Mouse (Mus musculus) adrenal gland, adult 8-10 months (tissue): ENCODE measurements around the gene Brd7. TPM values are rescaled to one million over a fixed set of nuclear protein-coding genes. Genes with fewer than 3 reads are reported as not detected.

ENCODE experiments used
- DNase-seq: peaks from one replicate; pipeline ENCODE4 v3.0.0; 2022
- total RNA-seq, 4 experiments: library from RNA; stranded (reverse); gene quantifications; 2 replicates each; pipeline ENCODE4 v1.2.4; 2022

The Brd7 gene
- total RNA-seq, result 10 to 100 TPM; 58.0 to 82.4 (median 64.5) TPM

- DNase-seq, result peak; percentile 55
These were observed at the start of gene Brd7 for GRCm38 (mm10) chr8:88361708-88362428. Gene Brd7, minus strand, starts transcription at chr8:88362194.

DNA sequence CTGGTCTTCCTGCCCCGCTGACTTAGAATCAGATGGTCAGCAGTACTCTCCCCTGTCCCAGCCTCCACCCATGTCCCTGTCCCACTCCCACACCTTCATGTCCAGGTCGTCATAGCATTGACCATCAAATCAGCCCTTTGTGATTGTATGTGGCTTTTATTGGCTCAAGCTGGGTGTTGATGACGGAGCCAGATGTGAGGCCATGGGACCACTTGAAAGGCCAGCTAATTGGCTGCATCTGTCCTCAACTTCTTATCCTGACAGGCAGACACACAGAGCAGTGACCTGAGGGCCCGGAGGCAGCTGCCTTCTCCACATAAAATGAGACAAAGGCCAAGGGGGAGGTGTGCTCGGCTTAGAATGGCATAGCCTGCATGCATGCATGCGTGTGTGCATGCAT, 49.5 kb upstream of the Brd7 start:
- DNase-seq, result no peak

DNA sequence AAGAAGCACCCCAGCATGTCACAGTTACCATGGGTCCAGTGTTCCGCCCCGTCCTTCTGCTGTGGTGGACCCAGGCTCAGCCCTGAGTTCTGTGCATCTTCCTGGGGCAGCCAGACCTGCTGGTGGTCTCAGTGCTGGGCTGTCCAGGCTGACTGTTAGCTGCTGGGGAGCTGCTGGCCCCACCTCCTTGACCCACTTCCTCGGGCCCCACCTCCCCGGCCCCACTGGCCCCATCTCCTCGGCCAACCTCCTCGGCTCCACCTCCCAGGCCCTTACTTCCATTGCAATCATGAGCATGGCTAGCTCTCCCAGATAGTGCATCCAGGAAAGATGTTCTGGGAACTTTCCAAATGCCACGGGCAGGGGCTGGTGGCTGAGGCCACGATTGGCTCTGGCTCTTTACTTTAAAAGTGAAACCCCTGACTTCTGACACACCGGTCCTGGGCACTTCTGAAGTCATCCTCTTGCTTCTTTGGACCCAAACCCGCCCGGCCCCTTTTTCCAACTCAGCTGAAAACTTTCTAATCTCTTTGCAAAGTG, 47.5 kb upstream of the Brd7 start:
- DNase-seq, result peak; percentile 32

- no peak for DNase-seq
These were observed 45.7 kb upstream of the Brd7 start for GRCm38 (mm10) chr8:88407716-88408115.

DNA sequence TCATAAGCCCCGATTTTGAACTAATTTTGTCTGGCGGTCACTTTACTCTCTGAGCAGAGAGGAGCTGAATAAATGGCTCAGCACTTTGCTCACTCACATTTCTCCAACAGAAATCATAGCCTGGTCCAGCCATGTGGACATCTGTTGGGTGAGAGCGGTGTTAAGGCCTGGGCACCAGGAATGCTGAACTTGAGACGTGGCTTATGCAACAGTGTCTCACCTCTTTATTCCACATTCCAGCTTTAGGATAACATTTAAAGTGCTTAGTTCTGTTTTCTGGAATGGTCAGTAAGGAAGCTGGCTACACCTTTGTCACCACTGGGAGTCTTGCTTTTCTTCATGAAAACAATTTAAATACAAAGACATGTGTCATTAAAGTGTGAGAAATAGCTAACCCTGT, 36.1 kb upstream of the Brd7 start:
- DNase-seq, result no peak

- DNase-seq, result no peak
These were observed 31.3 kb upstream of the Brd7 start for GRCm38 (mm10) chr8:88393298-88393697.

- DNase-seq, result no peak
These were observed 28.8 kb upstream of the Brd7 start for GRCm38 (mm10) chr8:88390749-88391148.

GRCm38 (mm10) chr8:88388691-88389239, 26.8 kb upstream of the Brd7 start:
- DNase-seq, result no peak

GRCm38 (mm10) chr8:88387874-88388273, 25.9 kb upstream of the Brd7 start:
- DNase-seq, result no peak

DNA sequence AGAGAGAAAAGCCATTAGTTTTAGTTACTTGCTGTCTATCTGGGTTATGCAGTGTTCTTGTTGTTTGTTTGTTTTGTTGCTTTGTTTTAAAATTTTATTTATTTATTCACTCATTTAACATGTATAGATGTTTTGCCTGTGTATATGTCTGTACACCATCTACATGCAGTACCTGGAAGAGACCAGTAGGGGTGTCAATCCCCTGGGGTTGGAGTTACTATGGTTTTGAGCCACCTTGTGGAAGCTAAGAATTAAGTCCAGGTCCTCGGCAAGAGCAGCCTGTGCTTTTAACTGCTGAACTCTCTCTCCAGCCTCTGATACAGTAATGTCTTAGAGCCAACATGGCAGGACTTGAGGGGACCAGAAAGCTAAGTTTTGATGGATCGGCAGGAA, 21.2 kb upstream of the Brd7 start:
- DNase-seq, result no peak

DNA sequence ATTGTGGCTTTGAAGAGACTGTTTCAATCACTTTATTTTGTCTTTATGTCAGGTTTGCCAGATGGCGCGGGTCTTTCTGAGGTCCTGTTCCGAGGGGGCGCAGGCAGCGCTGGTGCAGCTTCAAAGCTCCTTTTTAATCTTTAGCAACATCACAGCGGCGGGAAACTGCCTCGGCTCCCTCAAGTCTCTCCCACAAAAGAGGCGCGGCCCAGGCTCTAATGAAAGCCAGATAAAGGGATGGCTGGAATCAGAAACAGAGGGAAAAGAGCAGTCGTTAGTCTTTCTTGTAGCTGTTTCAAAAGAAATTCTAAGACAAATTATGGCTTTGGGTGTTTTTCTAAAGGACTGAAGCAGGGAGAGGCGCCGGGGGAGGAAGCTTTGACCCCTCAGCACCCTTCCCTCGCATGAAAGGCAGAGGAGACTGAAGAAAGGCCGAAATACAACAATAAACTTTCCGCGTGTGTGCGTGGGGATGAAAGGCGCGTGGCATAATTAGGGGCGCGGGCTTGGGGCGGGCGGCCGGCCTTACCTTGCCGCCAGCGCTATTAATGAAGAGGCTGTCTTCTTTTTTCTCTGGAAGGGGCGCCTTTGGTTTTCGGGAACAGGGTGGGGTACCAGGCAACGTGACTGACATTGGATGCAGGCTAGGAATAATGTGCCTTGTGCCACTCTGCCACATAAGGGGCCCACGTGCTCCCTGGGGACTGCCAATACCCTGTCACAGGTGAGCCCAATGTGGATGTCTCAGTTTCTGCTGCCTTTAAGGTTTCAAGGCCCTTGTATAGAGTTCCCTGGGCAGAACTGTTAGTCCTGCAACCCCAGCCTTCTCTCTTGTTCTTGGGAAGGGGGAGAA, 20.5 kb upstream of the Brd7 start:
- DNase-seq, result no peak

GRCm38 (mm10) chr8:88380497-88380896, 18.5 kb upstream of the Brd7 start:
- no peak for DNase-seq

DNA sequence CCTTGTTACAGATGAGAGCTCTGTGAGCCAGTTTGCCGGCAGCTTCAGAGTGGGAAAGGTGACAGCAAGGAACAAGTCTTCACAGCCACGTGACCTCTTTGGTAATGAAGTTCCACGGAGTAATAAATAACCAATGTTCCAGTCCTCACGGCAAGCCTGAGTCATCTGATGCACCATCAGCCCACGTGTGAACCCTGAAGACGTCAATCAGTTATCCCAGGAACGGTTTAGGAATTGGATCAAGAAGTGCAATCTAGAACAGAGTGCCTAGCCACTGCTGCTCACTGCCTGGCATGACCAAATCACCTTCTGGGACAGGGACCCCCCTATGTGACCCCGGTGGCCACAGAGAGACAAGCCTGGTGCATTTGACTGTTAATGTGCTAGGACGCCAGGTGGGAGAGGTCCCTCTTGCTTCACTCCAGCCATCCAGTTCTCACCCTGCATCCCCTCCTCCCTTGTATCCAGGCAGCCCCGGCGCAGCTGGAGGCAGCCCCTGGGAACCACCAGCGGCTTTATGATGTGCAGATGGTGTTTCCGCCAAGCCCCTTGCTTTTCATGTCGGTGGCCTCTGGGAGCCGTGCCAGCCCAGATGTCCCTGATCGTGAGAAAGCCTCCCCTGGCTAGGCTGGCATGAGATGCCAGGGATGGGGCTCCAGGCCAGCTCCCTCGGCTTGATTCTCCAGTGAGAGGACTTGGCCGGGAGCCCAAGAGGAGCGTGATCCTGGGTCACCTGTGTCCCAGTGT, 15.0 kb upstream of the Brd7 start:
- peak; percentile 42 for DNase-seq

GRCm38 (mm10) chr8:88371522-88371921, 9.5 kb upstream of the Brd7 start:
- no peak for DNase-seq

DNA sequence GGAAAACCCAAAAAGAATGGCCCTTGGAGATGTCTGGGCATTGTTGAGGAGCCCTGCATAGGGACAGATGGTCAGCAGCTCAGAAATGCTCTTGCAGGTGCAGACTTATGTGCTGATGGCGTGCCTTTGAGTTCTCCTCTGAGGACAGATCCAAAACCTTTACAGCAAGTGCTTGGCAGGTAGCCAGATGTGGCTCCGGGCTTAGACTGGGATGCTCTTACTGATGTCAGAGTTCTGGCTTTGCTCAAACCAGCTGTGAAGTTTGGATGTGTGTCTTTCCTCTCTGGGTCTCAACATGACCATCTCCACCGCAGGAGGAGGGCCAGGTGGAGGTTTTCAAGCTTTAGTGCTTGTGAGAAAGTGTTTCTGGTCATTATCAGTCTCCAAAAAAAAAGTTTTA, 7.8 kb upstream of the Brd7 start:
- no peak for DNase-seq

GRCm38 (mm10) chr8:88369221-88369620, 7.2 kb upstream of the Brd7 start:
- DNase-seq, result peak; percentile 18

- DNase-seq, result peak; percentile 30
These were observed 604 bp upstream of the Brd7 start for GRCm38 (mm10) chr8:88362446-88363150.

DNA sequence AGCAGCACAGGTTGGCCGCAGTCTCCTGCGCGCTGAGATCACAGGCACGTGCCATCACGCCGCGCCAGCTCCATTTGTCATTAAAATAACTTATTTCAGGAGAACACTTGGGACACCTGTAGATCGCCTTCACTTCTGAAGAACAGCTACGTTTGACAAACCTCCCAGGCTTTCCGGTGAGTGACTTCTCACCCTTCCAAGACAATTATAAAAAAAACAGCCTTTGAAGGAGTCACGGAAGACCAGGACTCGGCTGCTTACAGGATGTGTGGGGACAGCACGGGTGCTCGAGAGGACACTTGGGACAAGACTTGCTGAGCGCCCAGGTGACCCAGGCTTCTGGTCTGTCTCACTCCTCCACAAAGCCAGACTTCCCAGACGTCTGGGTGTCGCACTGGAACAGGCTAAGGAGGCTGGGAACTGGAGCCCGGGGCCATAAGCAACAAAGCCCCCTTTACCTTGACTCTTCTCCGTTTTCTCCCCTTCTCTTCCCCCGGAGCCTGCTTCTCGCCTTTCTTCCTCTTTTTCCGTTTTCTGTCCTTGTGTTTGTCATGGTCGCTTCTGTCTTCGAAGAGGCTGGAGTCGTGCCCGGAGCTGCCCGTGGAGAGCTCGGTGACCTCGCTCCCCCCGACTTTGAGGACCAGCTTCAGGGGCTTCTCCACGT, 818 bp downstream of the Brd7 start:
- DNase-seq, result no peak

DNA sequence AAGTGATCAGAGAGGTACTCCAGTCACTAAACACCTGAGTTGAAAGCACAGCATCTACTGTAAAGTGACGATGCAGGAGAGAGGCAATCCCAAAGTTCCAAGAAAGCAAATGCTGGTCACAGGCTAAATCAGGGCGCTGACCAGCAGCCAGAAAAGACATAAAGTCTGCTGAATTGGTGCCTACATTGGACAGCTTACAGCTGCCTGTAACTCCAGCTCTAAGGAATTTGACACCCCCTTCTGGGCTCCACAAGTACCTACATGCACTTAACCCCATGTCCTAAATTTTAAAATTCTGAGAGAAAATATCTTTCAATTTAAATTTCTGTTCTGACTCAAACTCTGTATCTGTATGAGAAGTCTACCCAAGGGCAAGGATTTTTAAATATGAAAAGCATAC, 2.0 kb downstream of the Brd7 start:
- DNase-seq, result no peak

DNA sequence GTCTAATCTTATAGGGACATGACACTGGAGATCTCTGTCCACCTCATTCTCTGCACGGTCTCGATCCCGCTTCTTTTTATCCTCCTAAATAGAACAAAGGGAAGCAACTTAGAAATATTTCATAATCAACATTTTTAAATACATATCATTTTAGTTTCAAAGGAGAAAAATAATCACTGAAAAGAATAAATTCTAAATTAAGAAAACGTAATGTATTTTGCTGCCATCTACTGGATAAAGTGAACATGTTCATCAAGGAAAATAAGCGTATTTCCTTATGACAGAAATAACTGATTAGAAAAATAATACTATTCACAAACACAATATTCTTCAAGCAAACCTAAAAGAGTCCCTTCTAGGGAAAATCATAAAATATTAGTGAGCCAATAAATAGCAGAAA, 4.0 kb downstream of the Brd7 start:
- no peak for DNase-seq

- no peak for DNase-seq
These were observed 4.6 kb downstream of the Brd7 start for GRCm38 (mm10) chr8:88357226-88357933.
